Mouse (Mus musculus) heart, adult 2 months (tissue): Measurements from ENCODE around the gene Foxa1. TPM values are rescaled to one million over a fixed set of nuclear protein-coding genes. Genes with fewer than 3 reads are reported as not detected.

Experiments
- DNase-seq, 2 experiments: peaks; one replicate each; pipeline ENCODE4 v3.0.0; 2021
- H3K27ac ChIP-seq: fragments of 200-600 bp; 2 replicates; pipeline ENCODE4 v1.8.1; 2022
- H3K27me3 ChIP-seq: fragments of 200-500 bp; 2 replicates; pipeline ENCODE4 v1.6.1; 2012; ENCODE audit warnings: mild to moderate bottlenecking, low read length, inconsistent platforms, mixed read lengths; ENCODE audit not compliant: control insufficient read depth, insufficient read depth
- H3K36me3 ChIP-seq: fragments of 200-500 bp; 2 replicates; pipeline ENCODE4 v1.6.1; 2012; ENCODE audit warnings: low read length, inconsistent platforms; ENCODE audit not compliant: control insufficient read depth, insufficient read depth
- H3K4me1 ChIP-seq: fragments of 200-500 bp; 2 replicates; pipeline ENCODE4 v1.6.1; 2011; ENCODE audit warnings: low read length; ENCODE audit not compliant: control insufficient read depth, insufficient read depth
- H3K4me3 ChIP-seq: fragments of 200-600 bp; 2 replicates; pipeline ENCODE4 v1.8.1; 2022
- H3K79me2 ChIP-seq: fragments of 200-500 bp; replicated peaks from 2 replicates; pipeline ENCODE4 v1.6.1; 2012; ENCODE audit warnings: mild to moderate bottlenecking, inconsistent platforms, low read length, moderate library complexity, mixed read lengths; ENCODE audit not compliant: control insufficient read depth, insufficient read depth
- H3K9ac ChIP-seq: fragments of 200-500 bp; 2 replicates; pipeline ENCODE4 v1.6.1; 2012; ENCODE audit warnings: low read depth, mild to moderate bottlenecking, control low read depth, inconsistent platforms, low read length, mixed read lengths
- CTCF ChIP-seq: fragments of 200-600 bp; IDR thresholded peaks from 2 replicates; pipeline ENCODE4 v1.8.1; 2022; ENCODE audit warnings: antibody characterized with exemption, mild to moderate bottlenecking, moderate library complexity
- EP300 ChIP-seq: fragments of 200-500 bp; IDR thresholded peaks from 2 replicates; pipeline ENCODE4 v1.6.1; 2011; ENCODE audit warnings: low read depth, low read length, control low read depth; ENCODE audit not compliant: insufficient read depth
- POLR2A ChIP-seq: fragments of 200-500 bp; IDR thresholded peaks from 2 replicates; pipeline ENCODE4 v1.6.1; 2011; ENCODE audit warnings: mild to moderate bottlenecking, low read depth, low read length, control low read depth; ENCODE audit not compliant: insufficient read depth
- WGBS: fragments of 180-500 bp; shearing (Covaris S2); methylation state at CpG from one replicate; pipeline ENCODE4 v1.1.7; 2018; 5-methylcytosine and 5-hydroxymethylcytosine counted together
- intact Hi-C: fragments of 180-260 bp; cut with DNase I; formaldehyde crosslinking; loops from one replicate; pipeline ENCODE4 v1.15.1; 2025
- polyA plus RNA-seq: library from polyadenylated mRNA; depleted of rRNA; stranded (reverse); fragments of >200 nt; gene quantifications from 2 replicates; pipeline ENCODE4 v1.2.3, GENCODE M21; 2012
- total RNA-seq, 2 experiments: library from RNA; stranded (reverse); gene quantifications; 2 replicates each; pipeline ENCODE4 v1.2.3; 2021

Gene Foxa1
- total and polyA plus RNA-seq, 3 experiments = 1.00 TPM; not detected in 2

GRCm38 (mm10) chr12:57515702-57516377 lies 30.9 kb downstream of the Foxa1 start:
- intact Hi-C loops = no loop called here
- Histone ChIP-seq H3K4me1 (no peaks in the 10 kb centered on the region), H3K4me3 (no peak overlapping the region), H3K9ac (no peak overlapping the region), H3K36me3 (no peaks in the 10 kb centered on the region), H3K27me3 (no peaks in the 10 kb centered on the region; the same call in 1 of the 2 replicates), H3K79me2 (no peaks in the 10 kb centered on the region), H3K27ac (no peak overlapping the region)
- WGBS = 48% methylated on average over 12 of the region's 12 CpGs
- no peak for DNase-seq
- TF ChIP-seq CTCF (no peak), EP300 (no peak), POLR2A (no peak)

DNA sequence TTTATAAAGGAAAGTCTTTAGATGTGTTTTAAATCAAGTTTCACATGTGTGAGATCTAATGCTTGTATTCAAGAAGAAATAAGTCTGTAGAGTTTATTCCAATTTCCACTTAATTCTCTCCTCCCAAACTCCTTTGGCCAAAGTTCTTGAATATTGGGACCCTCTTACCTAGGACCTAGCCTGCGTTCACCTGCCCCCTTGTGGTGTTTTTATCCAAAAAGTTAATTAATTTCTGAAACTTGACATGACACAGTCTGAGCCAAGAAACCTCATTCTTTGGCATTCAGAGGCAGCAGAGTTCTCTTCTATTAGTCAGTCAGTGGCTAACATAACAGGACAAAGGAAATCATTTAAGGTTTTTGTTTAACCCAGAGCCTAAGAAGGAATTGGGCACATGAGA lies 32.2 kb downstream of the Foxa1 start:
- WGBS = 55% methylated on average over 1 of the region's 1 CpGs
- intact Hi-C loops = no loop called here

DNA sequence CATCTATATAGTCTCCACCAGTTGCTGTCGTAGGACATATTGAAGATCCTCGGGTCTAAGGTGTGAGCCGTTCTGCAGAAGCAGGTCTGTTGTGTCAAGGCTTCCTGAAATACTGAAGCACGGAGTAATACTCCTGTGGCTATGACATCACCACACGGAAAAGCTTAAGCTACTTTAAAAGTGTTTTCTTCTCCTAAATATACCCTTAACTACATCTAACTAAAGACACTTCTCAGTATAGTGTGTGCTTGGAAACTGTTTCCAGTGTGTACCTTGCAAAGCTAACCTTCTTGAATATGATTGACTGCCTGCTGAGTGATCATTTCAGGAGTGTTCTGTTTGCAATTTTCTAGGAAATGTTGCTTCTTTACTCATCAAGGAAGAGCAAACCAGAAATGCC lies 35.2 kb downstream of the Foxa1 start:
- Histone ChIP-seq H3K4me1 (no peaks in the 10 kb centered on the region), H3K4me3 (no peak overlapping the region), H3K36me3 (no peaks in the 10 kb centered on the region), H3K79me2 (no peaks in the 10 kb centered on the region), H3K27ac (no peak overlapping the region), H3K9ac (no peak overlapping the region), H3K27me3 (no peaks in the 10 kb centered on the region)
- no peak for DNase-seq
- TF ChIP-seq POLR2A = no peak
- TF ChIP-seq EP300 = no peak
- no peak for TF ChIP-seq CTCF
- 80% methylated on average over 5 of the region's 5 CpGs for WGBS
- intact Hi-C loops = no loop called here

More for the DNA sequence above, 32.2 kb downstream of the Foxa1 start:
- Histone ChIP-seq H3K4me1 (no peaks in the 10 kb centered on the region), H3K9ac (no peak overlapping the region), H3K36me3 (no peaks in the 10 kb centered on the region), H3K27me3 (no peaks in the 10 kb centered on the region), H3K27ac (no peak overlapping the region), H3K79me2 (no peaks in the 10 kb centered on the region), H3K4me3 (no peak overlapping the region)
- DNase-seq = no peak
- TF ChIP-seq CTCF = no peak

DNA sequence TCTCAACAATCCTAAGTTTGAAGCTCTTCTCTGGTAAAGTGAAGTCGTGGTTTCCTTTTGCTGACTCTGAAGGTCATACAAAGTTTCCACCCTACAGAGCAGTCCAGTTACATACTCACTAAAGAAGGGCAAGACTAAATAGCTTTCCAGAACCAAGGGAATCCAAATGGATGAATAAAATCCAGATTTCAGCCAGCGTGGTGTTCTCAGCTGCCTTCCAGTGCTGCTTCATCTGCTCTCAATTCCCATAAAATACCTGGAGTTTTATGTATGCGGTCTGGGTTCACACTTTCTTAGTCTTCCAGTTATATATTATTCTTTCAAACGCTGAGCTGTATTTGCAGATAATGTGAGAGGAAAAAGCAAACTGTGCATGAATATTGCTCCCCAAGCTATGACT lies 35.6 kb downstream of the Foxa1 start:
- intact Hi-C loops = no loop called here

GRCm38 (mm10) chr12:57509726-57510125 lies 37.0 kb downstream of the Foxa1 start:
- WGBS = 70% methylated on average over 4 of the region's 4 CpGs
- no peak for TF ChIP-seq CTCF
- no peak for TF ChIP-seq POLR2A
- no peak for TF ChIP-seq EP300
- H3K27me3 ChIP-seq = no peaks in the 10 kb centered on the region
- DNase-seq = no peak
- H3K27ac ChIP-seq = no peak overlapping the region
- no peak overlapping the region for H3K4me3 ChIP-seq
- H3K4me1 ChIP-seq = no peaks in the 10 kb centered on the region
- no peak overlapping the region for H3K9ac ChIP-seq
- no peaks in the 10 kb centered on the region for H3K79me2 ChIP-seq
- intact Hi-C loops = no loop called here
- H3K36me3 ChIP-seq = no peaks in the 10 kb centered on the region

More for the DNA sequence above, 35.6 kb downstream of the Foxa1 start:
- Histone ChIP-seq H3K9ac (no peak overlapping the region), H3K79me2 (no peaks in the 10 kb centered on the region), H3K27ac (no peak overlapping the region), H3K4me1 (no peaks in the 10 kb centered on the region), H3K27me3 (no peaks in the 10 kb centered on the region), H3K36me3 (no peaks in the 10 kb centered on the region), H3K4me3 (no peak overlapping the region)
- DNase-seq = no peak
- TF ChIP-seq EP300 (no peak), CTCF (no peak), POLR2A (no peak)
- 83% methylated on average over 4 of the region's 4 CpGs for WGBS

GRCm38 (mm10) chr12:57508938-57509337 lies 37.8 kb downstream of the Foxa1 start:
- 61% methylated on average over 11 of the region's 11 CpGs for WGBS
- TF ChIP-seq EP300 = no peak
- TF ChIP-seq CTCF = no peak
- TF ChIP-seq POLR2A = no peak
- no peaks in the 10 kb centered on the region for H3K79me2 ChIP-seq

GRCm38 (mm10) chr12:57505329-57505728 lies 41.4 kb downstream of the Foxa1 start:
- Histone ChIP-seq H3K4me1 (no peaks in the 10 kb centered on the region), H3K27ac (no peak overlapping the region), H3K27me3 (no peaks in the 10 kb centered on the region), H3K4me3 (no peak overlapping the region), H3K36me3 (no peaks in the 10 kb centered on the region), H3K9ac (no peak overlapping the region), H3K79me2 (no peaks in the 10 kb centered on the region)
- TF ChIP-seq POLR2A (no peak), EP300 (no peak), CTCF (no peak)
- 58% methylated on average over 7 of the region's 7 CpGs for WGBS
- intact Hi-C loops = no loop called here
- DNase-seq = no peak

More at GRCm38 (mm10) chr12:57508938-57509337, 37.8 kb downstream of the Foxa1 start:
- H3K4me3 ChIP-seq = no peak overlapping the region
- intact Hi-C loops = no loop called here
- H3K36me3 ChIP-seq = no peaks in the 10 kb centered on the region
- H3K27ac ChIP-seq = no peak overlapping the region
- H3K9ac ChIP-seq = no peak overlapping the region
- no peaks in the 10 kb centered on the region for H3K27me3 ChIP-seq
- no peak for DNase-seq
- no peaks in the 10 kb centered on the region for H3K4me1 ChIP-seq
